Mouse (Mus musculus): ENCODE results near the gene Prss53. TPM values are rescaled to one million over a fixed set of nuclear protein-coding genes. Genes with fewer than 3 reads are reported as not detected.
A peak's percentile ranks its signal among the peaks of the same experiment; 100 is the strongest.

Prss53 gene
- polyA plus RNA-seq, 1 experiment = 0.74 TPM

- Histone ChIP-seq H3K4me2 (ENCODE audit: low read depth) (no peak overlapping the region), H3K4me3 (no peak overlapping the region), H3ac (ENCODE audit: control insufficient read depth, insufficient read length) (no peak overlapping the region), H3K79me2 (ENCODE audit: control insufficient read depth, insufficient read depth) (peaks cover under 1% of the 10 kb centered on the region), H3K36me3 (ENCODE audit: control insufficient read depth, insufficient read depth) (peaks cover 24% of the 10 kb centered on the region), H3K27me3 (ENCODE audit: control insufficient read depth, insufficient read depth, insufficient read length) (no peaks in the 10 kb centered on the region)
- TF ChIP-seq MYOG (IDR thresholded peaks at IDR 0.05; ENCODE audit: control insufficient read depth in 1 of 3, insufficient read depth in 1 of 3, insufficient read length in 2 of 3, low read depth in 2 of 3) (no peak), USF1 (IDR thresholded peaks at IDR 0.05; ENCODE audit: low read depth) (no peak), POLR2AphosphoS2 (IDR thresholded peaks at IDR 0.05; ENCODE audit: insufficient read length, low read depth) (no peak), CEBPB (IDR thresholded peaks at IDR 0.05; ENCODE audit: insufficient read depth, poor library complexity, severe bottlenecking) (no peak), REST (IDR thresholded peaks at IDR 0.05; ENCODE audit: insufficient read depth, insufficient read length) (no peak), E2F4 (IDR thresholded peaks at IDR 0.05; ENCODE audit: insufficient read depth) (no peak), SRF (IDR thresholded peaks at IDR 0.05; ENCODE audit: control insufficient read depth, insufficient read length, low read depth) (no peak), MAX (IDR thresholded peaks at IDR 0.05; ENCODE audit: low read depth) (no peak), POLR2A (IDR thresholded peaks at IDR 0.05; ENCODE audit: insufficient read length, low read depth) (no peak), MYOD1 (IDR thresholded peaks at IDR 0.05; ENCODE audit: control insufficient read depth in 1 of 3, insufficient read length in 2 of 3, low read depth in 2 of 3) (no peak), TCF12 (IDR thresholded peaks at IDR 0.05; ENCODE audit: insufficient read depth, poor library complexity, severe bottlenecking) (no peak), TCF3 (IDR thresholded peaks at IDR 0.05; ENCODE audit: insufficient read length, low read depth) (no peak)
Measured at GRCm38 (mm10) chr7:127918203-127918602, 27.4 kb upstream of the Prss53 start.

- no peak overlapping the region for H3ac ChIP-seq (ENCODE audit: control insufficient read depth, insufficient read length)
- no peak overlapping the region for H3K4me2 ChIP-seq (ENCODE audit: low read depth)
- no peaks in the 10 kb centered on the region for H3K27me3 ChIP-seq (ENCODE audit: control insufficient read depth, insufficient read depth, insufficient read length)
- no peak overlapping the region for H3K4me3 ChIP-seq
- peaks cover 5% of the 10 kb centered on the region for H3K79me2 ChIP-seq (ENCODE audit: control insufficient read depth, insufficient read depth)
- no peak for TF ChIP-seq TCF3 (IDR thresholded peaks at IDR 0.05; ENCODE audit: insufficient read length, low read depth)
- no peak for TF ChIP-seq SRF (IDR thresholded peaks at IDR 0.05; ENCODE audit: control insufficient read depth, insufficient read length, low read depth)
- no peak for TF ChIP-seq E2F4 (IDR thresholded peaks at IDR 0.05; ENCODE audit: insufficient read depth)
- TF ChIP-seq MAX (IDR thresholded peaks at IDR 0.05; ENCODE audit: low read depth) = no peak
- no peak for TF ChIP-seq POLR2AphosphoS2 (IDR thresholded peaks at IDR 0.05; ENCODE audit: insufficient read length, low read depth)
- no peak for TF ChIP-seq TCF12 (IDR thresholded peaks at IDR 0.05; ENCODE audit: insufficient read depth, poor library complexity, severe bottlenecking)
- no peak for TF ChIP-seq MYOG (IDR thresholded peaks at IDR 0.05; ENCODE audit: control insufficient read depth in 1 of 3, insufficient read depth in 1 of 3, insufficient read length in 2 of 3, low read depth in 2 of 3)
- no peak for TF ChIP-seq USF1 (IDR thresholded peaks at IDR 0.05; ENCODE audit: low read depth)
- no peak for TF ChIP-seq MYOD1 (IDR thresholded peaks at IDR 0.05; ENCODE audit: control insufficient read depth in 1 of 3, insufficient read length in 2 of 3, low read depth in 2 of 3)
- TF ChIP-seq REST (IDR thresholded peaks at IDR 0.05; ENCODE audit: insufficient read depth, insufficient read length) = no peak
- no peak for TF ChIP-seq CEBPB (IDR thresholded peaks at IDR 0.05; ENCODE audit: insufficient read depth, poor library complexity, severe bottlenecking)
- no peak for TF ChIP-seq POLR2A (IDR thresholded peaks at IDR 0.05; ENCODE audit: insufficient read length, low read depth)
- peaks cover 20% of the 10 kb centered on the region for H3K36me3 ChIP-seq (ENCODE audit: control insufficient read depth, insufficient read depth)
Measured at GRCm38 (mm10) chr7:127915293-127915692, 24.5 kb upstream of the Prss53 start.

GRCm38 (mm10) chr7:127912938-127913337, 22.2 kb upstream of the Prss53 start:
- Histone ChIP-seq H3ac (ENCODE audit: control insufficient read depth, insufficient read length) (peak overlapping the region; percentile 43), H3K4me2 (ENCODE audit: low read depth) (peak overlapping the region; percentile 97), H3K4me3 (peak overlapping the region; percentile 47), H3K36me3 (ENCODE audit: control insufficient read depth, insufficient read depth) (peaks cover 23% of the 10 kb centered on the region), H3K27me3 (ENCODE audit: control insufficient read depth, insufficient read depth, insufficient read length) (no peaks in the 10 kb centered on the region), H3K79me2 (ENCODE audit: control insufficient read depth, insufficient read depth) (peaks cover 5% of the 10 kb centered on the region)
- no peak for TF ChIP-seq REST (IDR thresholded peaks at IDR 0.05; ENCODE audit: insufficient read depth, insufficient read length)
- TF ChIP-seq E2F4 (IDR thresholded peaks at IDR 0.05; ENCODE audit: insufficient read depth) = no peak
- TF ChIP-seq SRF (IDR thresholded peaks at IDR 0.05; ENCODE audit: control insufficient read depth, insufficient read length, low read depth) = no peak
- no peak for TF ChIP-seq USF1 (IDR thresholded peaks at IDR 0.05; ENCODE audit: low read depth)
- no peak for TF ChIP-seq MYOG (IDR thresholded peaks at IDR 0.05; ENCODE audit: control insufficient read depth in 1 of 3, insufficient read depth in 1 of 3, insufficient read length in 2 of 3, low read depth in 2 of 3)

GRCm38 (mm10) chr7:127912190-127912871, 21.6 kb upstream of the Prss53 start, which contains the start of gene Kat8:
Kat8 (plus strand) TSS chr7:127912516.
- Histone ChIP-seq H3K4me2 (ENCODE audit: low read depth) (peak within 1 kb of the TSS; percentile 97), H3K36me3 (ENCODE audit: control insufficient read depth, insufficient read depth) (peaks cover 20% of the 10 kb centered on the region), H3ac (ENCODE audit: control insufficient read depth, insufficient read length) (peak within 1 kb of the TSS; percentile 43), H3K4me3 (peak within 1 kb of the TSS; percentile 47), H3K79me2 (ENCODE audit: control insufficient read depth, insufficient read depth) (peaks cover 5% of the 10 kb centered on the region), H3K27me3 (ENCODE audit: control insufficient read depth, insufficient read depth, insufficient read length) (no peaks in the 10 kb centered on the region)
- TF ChIP-seq MYOD1 (IDR thresholded peaks at IDR 0.05; ENCODE audit: control insufficient read depth in 1 of 3, insufficient read length in 2 of 3, low read depth in 2 of 3) = peak; percentile 23 to 65 (median 54)
- no peak for TF ChIP-seq MAX (IDR thresholded peaks at IDR 0.05; ENCODE audit: low read depth)
- no peak for TF ChIP-seq SRF (IDR thresholded peaks at IDR 0.05; ENCODE audit: control insufficient read depth, insufficient read length, low read depth)
- TF ChIP-seq MYOG (IDR thresholded peaks at IDR 0.05; ENCODE audit: control insufficient read depth in 1 of 3, insufficient read depth in 1 of 3, insufficient read length in 2 of 3, low read depth in 2 of 3) = peak in 1 of 3 experiments; percentile 24
- peak; percentile 74 for TF ChIP-seq POLR2AphosphoS2 (IDR thresholded peaks at IDR 0.05; ENCODE audit: insufficient read length, low read depth)
- TF ChIP-seq USF1 (IDR thresholded peaks at IDR 0.05; ENCODE audit: low read depth) = no peak
- no peak for TF ChIP-seq TCF3 (IDR thresholded peaks at IDR 0.05; ENCODE audit: insufficient read length, low read depth)
- TF ChIP-seq REST (IDR thresholded peaks at IDR 0.05; ENCODE audit: insufficient read depth, insufficient read length) = no peak
- TF ChIP-seq POLR2A (IDR thresholded peaks at IDR 0.05; ENCODE audit: insufficient read length, low read depth) = peak; percentile 57
- no peak for TF ChIP-seq E2F4 (IDR thresholded peaks at IDR 0.05; ENCODE audit: insufficient read depth)
- no peak for TF ChIP-seq CEBPB (IDR thresholded peaks at IDR 0.05; ENCODE audit: insufficient read depth, poor library complexity, severe bottlenecking)
- no peak for TF ChIP-seq TCF12 (IDR thresholded peaks at IDR 0.05; ENCODE audit: insufficient read depth, poor library complexity, severe bottlenecking)
